Mouse (Mus musculus) CH12.LX (cell line): Measurements from ENCODE around the gene Stard5.

Experiments
- CTCF ChIP-seq, 2 experiments: IDR thresholded peaks in 1 of 2; conservative IDR thresholded peaks in 1 of 2; 2 replicates each; pipeline ENCODE4 v1.5.1; 2011 to 2012; ENCODE audit warnings: low read depth in 2 of 2, low read length in 2 of 2, improper control_type of control experiment in 1 of 2, inconsistent platforms in 1 of 2, mild to moderate bottlenecking in 1 of 2, moderate library complexity in 1 of 2
- EP300 ChIP-seq: IDR thresholded peaks from 2 replicates; pipeline ENCODE4 v1.6.1; 2011; ENCODE audit warnings: low read length, improper control_type of control experiment
- HCFC1 ChIP-seq: IDR thresholded peaks from 2 replicates; pipeline ENCODE4 v1.6.1; 2012; ENCODE audit warnings: low read depth, mild to moderate bottlenecking, inconsistent platforms, low read length, improper control_type of control experiment
- KAT2A ChIP-seq: IDR thresholded peaks from 2 replicates; pipeline ENCODE4 v1.6.1; 2012; ENCODE audit warnings: low read length, improper control_type of control experiment, inconsistent platforms; ENCODE audit not compliant: insufficient replicate concordance
- MAX ChIP-seq: IDR thresholded peaks from 2 replicates; pipeline ENCODE4 v1.6.1; 2011; ENCODE audit warnings: low read length, improper control_type of control experiment
- MYC ChIP-seq: IDR thresholded peaks from 2 replicates; pipeline ENCODE4 v1.6.1; 2011; ENCODE audit warnings: low read depth, mild to moderate bottlenecking, improper control_type of control experiment, low read length
- NRF1 ChIP-seq: IDR thresholded peaks from 2 replicates; pipeline ENCODE4 v1.6.1; 2014; ENCODE audit warnings: low read depth, mild to moderate bottlenecking, inconsistent platforms, low read length, improper control_type of control experiment, moderate library complexity
- POLR2A ChIP-seq: IDR thresholded peaks from 2 replicates; pipeline ENCODE4 v1.6.1; 2011; ENCODE audit warnings: low read depth, mild to moderate bottlenecking, improper control_type of control experiment, low read length
- POLR2AphosphoS2 ChIP-seq: IDR thresholded peaks from 2 replicates; pipeline ENCODE4 v1.6.1; 2011; ENCODE audit warnings: low read depth, low read length, improper control_type of control experiment
- TBP ChIP-seq: conservative IDR thresholded peaks from 2 replicates; pipeline ENCODE4 v1.6.1; 2011; ENCODE audit warnings: low read depth, low read length, improper control_type of control experiment
- UBTF ChIP-seq: IDR thresholded peaks from 2 replicates; pipeline ENCODE4 v1.6.1; 2012; ENCODE audit warnings: low read depth, mild to moderate bottlenecking, inconsistent platforms, low read length, improper control_type of control experiment, moderate library complexity
- USF1 ChIP-seq: IDR thresholded peaks from 2 replicates; pipeline ENCODE4 v1.6.1; 2014; ENCODE audit warnings: low read depth, mild to moderate bottlenecking, inconsistent platforms, low read length, improper control_type of control experiment

- TF ChIP-seq UBTF = no peak
- TF ChIP-seq MYC = no peak
- TF ChIP-seq POLR2A = no peak
- no peak for TF ChIP-seq EP300
- no peak for TF ChIP-seq CTCF (conservative IDR thresholded peaks at IDR 0.05 in 1 of 2, IDR thresholded peaks at IDR 0.05 in 1 of 2; ENCODE audit: low read depth in 2 of 2, low read length in 2 of 2)
- no peak for TF ChIP-seq USF1
- TF ChIP-seq KAT2A = no peak
- no peak for TF ChIP-seq MAX
- TF ChIP-seq NRF1 = no peak
- no peak for TF ChIP-seq TBP
- TF ChIP-seq HCFC1 = no peak
- no peak for TF ChIP-seq POLR2AphosphoS2
Measured at GRCm38 (mm10) chr7:83699066-83699745, 67.4 kb downstream of the Stard5 start.
